Mouse (Mus musculus) effector memory CD4-positive, alpha-beta T cell, adult 7 months (primary cell): ENCODE results near the gene Ccdc93. TPM values are rescaled to one million over a fixed set of nuclear protein-coding genes. Genes with fewer than 3 reads are reported as not detected.

Experiments
- polyA plus RNA-seq: library from polyadenylated mRNA; unstranded; fragments of 100-300 nt; shearing (Covaris generic); gene quantifications from one replicate; pipeline ENCODE4 v1.2.1, GENCODE M21; 2017

Ccdc93 gene
- polyA plus RNA-seq, result 20.0 TPM

DNA sequence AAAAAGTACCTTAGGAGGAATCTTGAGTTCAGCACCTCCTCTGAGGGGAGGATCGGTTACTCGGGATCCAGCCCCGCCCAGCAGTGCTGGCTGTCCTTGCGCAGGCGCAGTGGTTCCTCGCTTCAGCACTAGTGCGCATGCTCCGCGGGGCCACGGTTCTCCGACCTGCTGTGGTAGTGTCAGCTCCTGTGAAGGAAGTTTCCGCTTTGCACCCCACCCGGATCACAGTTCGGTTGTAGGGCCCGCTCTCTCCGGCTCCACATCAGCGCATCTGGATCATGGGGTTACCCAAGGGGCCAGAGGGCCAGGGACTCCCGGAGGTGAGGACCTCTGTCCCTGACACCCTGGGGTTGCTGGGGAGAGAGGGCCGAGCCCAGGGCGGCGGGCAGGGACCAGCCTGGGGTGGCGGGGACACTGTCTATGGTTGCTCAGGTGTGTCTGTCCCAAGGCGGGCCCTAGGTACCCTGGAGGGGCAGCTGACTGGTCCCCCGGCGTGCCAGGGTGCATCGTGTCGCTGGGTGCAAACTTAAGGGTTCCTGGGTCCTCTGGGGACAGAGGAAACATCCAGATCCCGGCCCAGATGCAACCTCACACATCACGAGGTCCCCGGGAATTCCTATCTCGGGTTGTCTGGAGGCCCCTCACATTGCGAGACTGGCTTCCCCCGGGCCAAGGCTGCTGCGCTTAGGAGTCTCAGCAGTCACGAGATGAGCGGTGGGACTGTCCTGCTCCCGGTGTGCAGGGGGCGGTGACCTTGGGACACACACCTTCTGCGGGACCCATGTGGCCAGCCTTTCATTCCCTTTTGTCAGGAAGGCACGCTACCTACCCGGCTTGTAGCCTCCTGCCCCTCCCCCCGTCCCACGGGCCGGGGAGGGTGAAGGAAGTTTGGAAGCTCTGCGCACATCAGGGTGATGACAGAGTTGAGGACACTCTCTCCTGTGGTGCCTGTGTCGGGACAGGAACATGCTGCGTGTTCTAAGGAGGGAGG is at the start of gene Ccdc93:
Gene Ccdc93, plus strand, starts transcription at position 112 of the 991 bp plus-strand sequence.

DNA sequence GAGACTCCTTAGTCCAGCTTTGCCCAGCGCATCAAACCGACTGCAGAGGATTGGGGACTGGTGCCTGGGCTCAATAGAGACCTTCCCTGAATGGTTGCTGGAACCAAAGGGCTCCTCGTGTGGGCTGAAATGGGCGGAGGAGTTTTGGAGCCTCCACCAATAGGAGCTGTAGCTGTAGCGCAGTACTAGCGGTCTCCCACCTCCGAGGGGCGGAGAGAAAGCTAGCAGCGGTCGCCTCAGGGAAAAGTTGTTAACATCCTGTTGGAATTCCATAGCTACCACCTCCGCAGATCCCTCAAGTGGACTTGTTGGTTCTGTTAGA is 97.5 kb downstream of the Ccdc93 start, which contains the start of gene Htr5b:
Gene Htr5b, minus strand, starts transcription at position 67 of the 322 bp plus-strand sequence.

Other genes starting within 250 kb of the Ccdc93 start
- gene Insig2, start 98.5 kb upstream of the Ccdc93 start, polyA plus RNA-seq, result 28.1 TPM
- gene Htr5b, start 97.4 kb downstream of the Ccdc93 start, polyA plus RNA-seq, result not detected
- gene Ddx18, start 136.9 kb downstream of the Ccdc93 start, polyA plus RNA-seq, result 69.7 TPM